Mouse (Mus musculus): ENCODE results near the gene Rere.

- TF ChIP-seq CTCF (IDR thresholded peaks at IDR 0.05; ENCODE audit: low read depth) (no peak), EP300 (optimal IDR thresholded peaks at IDR 0.05) (no peak)
These were observed 175.9 kb downstream of the Rere start for GRCm38 (mm10) chr4:150457353-150457752.
